Mouse (Mus musculus): Measurements from ENCODE around the gene Dbp.

The Dbp gene

GRCm38 (mm10) chr7:45695098-45695497, 9.8 kb upstream of the Dbp start:
- no peak for DNase-seq

GRCm38 (mm10) chr7:45697894-45698293, 7.0 kb upstream of the Dbp start:
- no peak for DNase-seq

- peak; percentile 59 for DNase-seq
These were observed 5.3 kb upstream of the Dbp start, which contains the start of gene Car11 for GRCm38 (mm10) chr7:45699523-45700141. Gene Car11 (plus strand): TSS chr7:45699843.

GRCm38 (mm10) chr7:45700301-45701015, 4.4 kb upstream of the Dbp start:
- DNase-seq = peak; percentile 64

GRCm38 (mm10) chr7:45701072-45701471, 3.8 kb upstream of the Dbp start:
- DNase-seq = no peak

GRCm38 (mm10) chr7:45701607-45702006, 3.3 kb upstream of the Dbp start:
- no peak for DNase-seq

- DNase-seq = no peak
These were observed 2.6 kb upstream of the Dbp start for GRCm38 (mm10) chr7:45702316-45702715.

- no peak for DNase-seq
These were observed 1.9 kb upstream of the Dbp start for GRCm38 (mm10) chr7:45702809-45703520.

GRCm38 (mm10) chr7:45703521-45704033, 1.3 kb upstream of the Dbp start:
- no peak for DNase-seq

- peak; percentile 66 for DNase-seq
These were observed 785 bp upstream of the Dbp start for GRCm38 (mm10) chr7:45704046-45704559.

GRCm38 (mm10) chr7:45705443-45705864, 566 bp downstream of the Dbp start:
- no peak for DNase-seq

- peak; percentile 68 for DNase-seq
These were observed 989 bp downstream of the Dbp start for GRCm38 (mm10) chr7:45705873-45706281.

GRCm38 (mm10) chr7:45706721-45707241, 1.9 kb downstream of the Dbp start:
- peak; percentile 85 for DNase-seq

GRCm38 (mm10) chr7:45707375-45707967, 2.6 kb downstream of the Dbp start:
- DNase-seq = peak; percentile 92

GRCm38 (mm10) chr7:45708221-45708761, 3.4 kb downstream of the Dbp start:
- DNase-seq = no peak

GRCm38 (mm10) chr7:45709036-45709435, 4.1 kb downstream of the Dbp start:
- DNase-seq = no peak

- DNase-seq = no peak
These were observed 4.9 kb downstream of the Dbp start for GRCm38 (mm10) chr7:45709677-45710355.

- DNase-seq = no peak
These were observed 5.7 kb downstream of the Dbp start for GRCm38 (mm10) chr7:45710477-45711191.

GRCm38 (mm10) chr7:45711316-45712021, 6.6 kb downstream of the Dbp start:
- no peak for DNase-seq

- DNase-seq = no peak
These were observed 7.3 kb downstream of the Dbp start for GRCm38 (mm10) chr7:45712022-45712757.
